Mouse (Mus musculus): ENCODE data around the gene Nxf1. TPM values are rescaled to one million over a fixed set of nuclear protein-coding genes. Genes with fewer than 3 reads are reported as not detected.
A peak's percentile ranks its signal among the peaks of the same experiment; 100 is the strongest.

The Nxf1 gene
- total RNA-seq, 2 experiments from 2014 or later = 88.6 to 107 TPM

DNA sequence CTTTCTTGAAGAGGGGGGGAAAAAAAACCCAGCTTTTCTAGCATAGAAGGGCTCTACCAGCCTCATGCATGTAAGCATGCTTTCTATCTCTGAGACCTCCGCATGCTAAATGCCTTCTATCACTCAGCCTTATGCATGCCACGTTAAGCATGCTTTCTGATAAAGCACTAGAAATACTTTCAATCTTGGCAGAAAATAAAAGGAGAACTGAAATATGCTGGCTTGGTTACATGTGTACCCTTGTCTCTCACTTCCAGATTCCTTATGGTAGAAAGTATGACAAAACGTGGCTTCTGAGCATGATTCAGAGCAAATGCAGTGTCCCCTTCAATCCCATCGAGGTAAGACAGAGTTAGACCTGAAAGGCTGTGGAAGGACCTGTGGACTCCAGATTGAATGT, 6.4 kb downstream of the Nxf1 start:
- DNase-seq = no peak

- DNase-seq = no peak
These were observed 8.7 kb downstream of the Nxf1 start for GRCm38 (mm10) chr19:8765562-8765961.

DNA sequence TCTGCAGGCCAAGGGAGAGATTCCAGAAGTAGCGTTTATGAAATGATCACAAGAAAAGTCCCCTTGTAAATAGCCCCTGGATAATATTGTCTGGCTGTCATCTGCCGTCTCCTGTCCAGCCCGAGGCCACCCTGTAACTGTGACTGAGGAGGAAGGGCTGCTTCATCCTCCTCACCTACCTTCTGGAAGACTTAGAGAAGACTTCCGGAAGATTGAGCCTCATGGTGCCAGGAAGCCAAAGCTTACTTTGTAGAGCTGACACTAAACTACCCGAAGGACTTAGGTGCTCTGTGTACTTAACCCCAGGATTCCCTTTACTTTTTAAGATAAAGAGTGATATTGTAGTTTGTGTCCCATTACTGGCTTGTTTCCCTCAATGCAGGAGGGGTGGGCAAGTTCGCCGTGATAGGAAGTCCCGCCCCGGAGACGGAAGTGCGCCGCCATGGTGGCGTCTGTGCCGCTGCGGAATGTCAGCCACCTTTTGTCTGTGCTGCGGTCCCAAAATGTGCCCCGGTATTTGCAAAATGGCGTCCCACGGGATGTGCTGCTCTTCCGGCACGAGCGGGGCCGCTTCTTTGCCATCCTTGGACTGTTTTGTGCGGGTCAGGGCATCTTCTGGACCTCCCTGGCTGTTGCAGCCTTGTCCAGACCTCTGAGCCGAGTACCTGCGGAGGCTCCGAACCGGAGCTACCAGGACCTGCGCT, 13.8 kb downstream of the Nxf1 start, which contains the start of gene Tmem223:
Gene Tmem223 (plus strand): TSS at position 430 of the 704 bp plus-strand sequence.
- DNase-seq = peak; percentile 90

GRCm38 (mm10) chr19:8772996-8773395, 16.1 kb downstream of the Nxf1 start:
- DNase-seq = no peak

- no peak for DNase-seq
These were observed 16.5 kb downstream of the Nxf1 start for GRCm38 (mm10) chr19:8773409-8773808.

GRCm38 (mm10) chr19:8774086-8774835, 17.4 kb downstream of the Nxf1 start, which contains the start of gene Tmem179b:
Tmem179b (minus strand) TSS chr19:8774467.
- DNase-seq = peak; percentile 98

- DNase-seq = peak; percentile 62
These were observed 18.1 kb downstream of the Nxf1 start for GRCm38 (mm10) chr19:8774951-8775421.

DNA sequence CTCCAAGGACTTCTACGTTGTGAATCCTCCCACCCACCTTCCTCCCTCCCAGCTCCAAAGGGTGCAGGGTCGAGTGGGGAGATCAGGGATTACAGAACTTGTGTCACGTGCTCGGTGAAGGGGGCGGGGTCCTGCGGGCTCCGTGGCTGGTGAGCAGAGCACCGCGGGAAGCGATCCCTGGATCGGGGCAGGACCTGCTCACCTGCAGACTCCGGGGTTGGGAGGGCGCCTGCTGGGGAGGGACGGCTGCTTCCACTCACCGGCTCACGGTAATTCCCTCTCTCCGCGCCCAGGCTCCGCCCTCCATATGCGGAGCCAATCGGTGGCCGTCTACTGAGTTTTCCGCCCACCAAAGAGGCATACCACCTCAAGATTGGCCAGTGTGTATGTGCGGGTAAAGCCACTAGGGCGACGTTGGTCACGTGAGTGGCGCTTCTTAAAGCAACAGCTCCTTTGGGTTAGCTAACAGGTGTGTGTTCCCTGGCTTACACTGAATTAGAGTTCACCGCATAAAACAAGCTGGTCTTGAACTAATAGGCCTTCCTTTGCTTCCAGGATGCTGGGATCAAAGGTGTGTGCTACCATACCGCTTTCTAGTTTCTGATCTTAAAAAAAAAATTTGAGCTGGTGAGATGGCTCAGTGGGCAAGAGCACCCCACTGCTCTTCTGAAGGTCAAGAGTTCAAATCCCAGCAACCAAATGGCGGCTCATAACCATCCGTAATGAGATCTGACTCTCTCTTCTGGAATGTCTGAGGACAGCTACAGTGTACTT, 29.3 kb downstream of the Nxf1 start, which contains the start of gene Taf6l:
Gene Taf6l (minus strand): TSS at position 410 of the 774 bp plus-strand sequence.
- peak; percentile 93 for DNase-seq

- DNase-seq = no peak
These were observed 31.6 kb downstream of the Nxf1 start for GRCm38 (mm10) chr19:8788521-8788920.

GRCm38 (mm10) chr19:8789171-8789570, 32.3 kb downstream of the Nxf1 start:
- no peak for DNase-seq

GRCm38 (mm10) chr19:8790171-8790570, 33.3 kb downstream of the Nxf1 start:
- no peak for DNase-seq

GRCm38 (mm10) chr19:8798264-8798946, 41.5 kb downstream of the Nxf1 start, which contains the start of gene Polr2g:
Polr2g (minus strand) TSS chr19:8798577.
- peak; percentile 94 for DNase-seq

DNA sequence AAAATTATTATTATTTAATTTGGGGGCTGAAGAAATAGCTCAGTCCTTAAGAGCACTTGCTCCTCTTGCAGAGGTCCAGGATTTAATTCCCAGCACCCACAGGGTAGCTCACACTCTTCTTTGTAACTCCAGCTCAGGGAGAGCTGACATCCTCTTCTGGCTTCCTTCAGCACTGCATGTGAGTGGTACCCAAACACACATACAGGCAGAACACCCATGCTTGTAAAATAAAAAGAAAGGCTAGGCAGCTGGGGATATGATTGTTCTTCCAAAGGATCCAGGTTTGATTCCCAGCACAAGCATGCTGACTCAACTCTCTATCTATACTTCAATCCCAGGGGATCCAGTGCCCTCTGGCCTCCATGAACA, 42.1 kb downstream of the Nxf1 start:
- DNase-seq = no peak

DNA sequence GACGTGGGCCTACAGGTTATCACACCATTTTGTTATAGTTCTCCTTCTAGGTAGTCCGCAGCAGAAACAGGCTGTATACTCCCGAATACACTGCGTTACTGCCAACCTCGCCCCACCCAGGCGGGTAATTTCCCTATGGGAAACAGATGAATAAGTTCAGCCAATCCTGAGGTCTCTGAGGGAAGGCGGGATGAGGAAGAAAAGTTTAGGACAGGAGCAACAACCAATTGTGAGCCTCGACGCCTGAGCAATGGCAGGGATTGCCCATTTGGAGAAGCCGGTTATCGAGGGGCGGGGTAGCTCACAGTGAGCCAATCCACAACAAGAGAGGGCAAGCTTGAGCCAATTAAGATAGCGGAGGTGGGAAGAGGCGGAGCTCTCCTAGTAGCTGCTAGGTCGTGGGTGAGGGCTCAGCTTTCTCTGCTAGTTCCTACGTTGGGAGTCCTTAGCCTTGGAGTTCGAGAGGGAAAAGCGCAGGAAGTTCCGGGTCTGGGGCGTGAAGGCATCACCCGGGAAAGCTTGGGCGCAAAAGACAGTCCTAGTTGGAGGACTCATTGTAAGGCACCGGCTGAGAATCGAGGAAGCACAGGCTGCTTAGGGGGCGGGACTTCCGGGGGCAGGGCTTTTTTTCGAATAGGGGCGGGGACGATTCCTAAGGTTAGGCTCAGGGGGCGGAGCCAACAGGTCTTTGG, 45.4 kb downstream of the Nxf1 start, which contains the start of gene Zbtb3:
Gene Zbtb3 (plus strand): TSS at position 426 of the 692 bp plus-strand sequence.
- DNase-seq = peak; percentile 93

- DNase-seq = no peak
These were observed 46.4 kb downstream of the Nxf1 start for GRCm38 (mm10) chr19:8803204-8803780.

- no peak for DNase-seq
These were observed 47.2 kb downstream of the Nxf1 start for GRCm38 (mm10) chr19:8803879-8804660.

DNA sequence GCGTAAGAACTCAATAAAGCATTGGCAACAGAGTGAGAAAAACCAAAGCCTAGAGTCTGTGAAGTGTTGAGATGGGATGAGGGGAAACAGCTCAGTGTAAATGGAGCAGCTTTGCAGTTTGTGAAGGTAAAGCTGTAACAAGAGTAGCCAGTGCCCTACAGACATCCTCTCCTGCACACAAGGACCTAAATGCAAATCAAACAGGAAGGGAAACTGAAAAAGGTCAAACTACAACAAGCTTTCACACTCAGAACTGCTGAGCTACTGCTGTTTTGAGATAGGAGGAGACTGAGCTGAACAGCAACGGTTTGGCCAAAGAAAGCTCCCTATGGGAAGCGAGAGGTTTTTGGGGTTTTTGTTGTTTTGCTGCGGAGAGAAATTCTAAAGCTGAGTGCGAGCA, 49.9 kb downstream of the Nxf1 start:
- DNase-seq = no peak

- DNase-seq = no peak
These were observed 58.9 kb downstream of the Nxf1 start for GRCm38 (mm10) chr19:8815812-8816211.

- DNase-seq = no peak
These were observed 60.1 kb downstream of the Nxf1 start for GRCm38 (mm10) chr19:8817001-8817400.

- no peak for DNase-seq
These were observed 61.5 kb downstream of the Nxf1 start for GRCm38 (mm10) chr19:8818301-8818798.

Data from adrenal gland, postnatal 10 days (tissue).